Mouse (Mus musculus): ENCODE measurements around the gene Acp1.

The Acp1 gene

GRCm38 (mm10) chr12:30911261-30912047 lies at the start of gene Acp1, which contains the start of gene Sh3yl1:
Gene Acp1 (minus strand): TSS chr12:30911589.
Gene Sh3yl1 (plus strand): TSS chr12:30911668.
- peak; percentile 96 for DNase-seq (ENCODE audit: low spot score in 2 of 2)

- DNase-seq (ENCODE audit: low spot score in 2 of 2) = no peak
Measured at GRCm38 (mm10) chr12:30944197-30944596, 32.8 kb upstream of the Acp1 start.

DNA sequence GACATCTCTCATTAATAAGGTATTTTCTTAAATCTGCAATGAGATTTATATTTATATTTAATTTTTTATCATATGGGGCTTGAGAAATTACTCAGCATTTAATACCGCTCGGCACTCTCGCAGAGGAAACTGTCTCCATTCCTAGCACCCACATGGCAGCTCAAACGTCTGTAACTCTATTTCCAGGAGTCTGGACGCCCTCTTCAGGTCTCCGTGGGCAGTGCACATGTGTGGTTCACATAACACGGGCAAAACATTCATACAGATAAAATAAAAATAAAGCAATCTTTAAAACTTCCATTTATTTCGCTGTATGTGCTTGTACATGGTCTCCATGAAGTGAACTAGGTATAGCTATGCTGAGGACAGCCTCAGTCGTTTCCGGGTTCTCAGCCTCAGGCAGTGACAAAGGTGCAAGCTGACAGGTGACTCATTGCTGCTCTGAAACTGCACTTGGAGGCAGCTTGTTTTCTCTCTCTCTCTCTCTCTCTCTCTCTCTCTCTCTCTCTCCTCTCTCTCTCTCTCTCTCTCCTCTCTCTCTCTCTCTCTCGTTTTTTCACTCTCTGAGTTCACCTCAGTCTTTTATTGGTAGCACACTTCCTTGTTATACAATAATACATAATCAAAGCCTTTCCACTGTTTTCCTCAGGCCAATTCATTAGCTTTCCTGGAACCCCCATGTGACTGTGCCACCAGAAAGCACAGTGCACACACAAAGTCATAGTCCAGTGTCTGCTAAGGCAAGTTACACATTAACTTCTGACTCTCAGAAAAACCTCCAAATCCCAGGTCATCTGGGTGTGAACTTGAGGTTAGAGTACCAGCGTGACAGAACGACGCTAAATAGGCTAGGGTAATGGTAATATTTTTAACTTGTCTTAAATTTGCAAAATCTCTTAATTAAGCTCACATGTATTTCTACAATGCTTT lies 31.9 kb upstream of the Acp1 start:
- DNase-seq (ENCODE audit: low spot score in 2 of 2) = no peak

DNA sequence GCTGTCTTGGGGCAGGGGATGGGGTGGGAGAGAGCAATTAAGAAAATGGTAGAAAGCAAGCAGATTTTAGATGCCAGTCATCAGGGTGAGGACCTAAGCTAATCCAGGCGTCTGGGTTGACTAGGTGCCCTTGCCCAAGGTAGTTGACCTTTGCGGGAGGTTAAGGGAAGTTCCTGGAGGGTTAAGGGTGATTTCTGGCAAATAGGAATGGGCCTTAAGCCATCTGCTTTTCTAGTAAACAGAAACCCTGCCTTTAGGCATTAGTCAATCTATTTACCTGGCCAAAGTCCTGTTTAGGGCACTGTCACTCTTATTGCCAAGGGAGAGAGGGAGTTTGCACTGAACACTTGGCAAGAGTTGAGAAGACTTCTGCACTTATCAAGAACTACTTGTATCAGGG lies 25.5 kb upstream of the Acp1 start:
- DNase-seq (ENCODE audit: low spot score in 2 of 2) = no peak

DNA sequence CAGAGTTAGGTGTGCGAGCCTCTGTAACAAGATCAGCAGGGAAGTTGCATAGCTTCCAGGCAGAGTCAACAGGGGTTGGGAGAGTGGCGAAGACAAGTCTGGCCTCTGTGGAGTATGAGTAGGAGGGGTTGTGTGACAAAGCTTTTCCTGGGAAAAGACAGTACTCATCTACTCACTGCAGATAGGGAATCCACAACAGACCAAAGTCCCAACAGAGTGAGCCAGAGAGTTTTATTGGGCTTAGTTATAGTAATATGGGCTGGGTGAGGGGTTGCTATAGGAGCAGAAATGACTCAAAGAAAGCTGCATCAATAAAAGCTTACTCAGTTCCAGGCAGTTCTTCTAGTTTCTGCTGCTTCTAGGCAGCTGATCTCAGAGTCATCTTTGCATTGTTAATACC lies 21.9 kb upstream of the Acp1 start:
- no peak for DNase-seq (ENCODE audit: low spot score in 2 of 2)

GRCm38 (mm10) chr12:30928182-30928581 lies 16.8 kb upstream of the Acp1 start:
- DNase-seq (ENCODE audit: low spot score in 2 of 2) = no peak

DNA sequence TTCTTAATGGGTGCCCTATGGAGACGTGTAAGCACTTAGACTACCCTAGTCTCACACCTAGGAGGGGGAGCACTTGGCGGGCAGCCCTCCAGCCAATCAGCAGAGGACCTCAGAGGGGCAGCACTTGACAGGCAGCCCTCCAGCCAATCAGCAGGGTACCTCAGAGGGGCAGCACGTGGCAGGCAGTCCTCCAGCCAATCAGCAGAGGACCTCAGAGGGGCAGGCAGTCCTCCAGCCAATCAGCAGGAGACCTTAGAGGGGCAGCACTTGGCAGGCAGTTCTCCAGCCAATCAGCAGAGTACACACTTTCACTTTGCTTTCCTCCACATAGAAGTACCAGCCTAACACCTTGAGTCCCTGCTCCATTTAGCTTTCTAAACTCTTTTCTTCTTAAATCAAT lies 11.0 kb upstream of the Acp1 start:
- no peak for DNase-seq (ENCODE audit: low spot score in 2 of 2)

GRCm38 (mm10) chr12:30912840-30913239 lies 1.5 kb upstream of the Acp1 start:
- DNase-seq (ENCODE audit: low spot score in 2 of 2) = no peak

DNA sequence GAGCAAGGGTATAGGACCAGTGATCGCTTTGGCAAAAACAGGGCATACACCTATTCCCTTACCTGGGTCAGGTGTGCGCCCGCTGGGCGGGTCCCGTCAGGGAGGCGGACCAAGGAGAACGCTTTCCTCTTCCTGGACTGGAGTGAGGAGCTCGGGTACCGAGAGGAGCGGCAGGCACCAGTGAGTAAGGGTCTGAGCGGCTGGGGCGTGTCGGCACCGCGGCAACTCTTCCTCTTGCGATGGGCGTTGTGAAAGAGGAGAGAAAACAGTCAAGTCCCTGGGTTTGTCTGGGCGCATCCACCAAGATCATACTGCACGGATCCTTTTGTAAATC lies 626 bp upstream of the Acp1 start:
- DNase-seq (ENCODE audit: low spot score in 2 of 2) = peak; percentile 56 to 59

DNA sequence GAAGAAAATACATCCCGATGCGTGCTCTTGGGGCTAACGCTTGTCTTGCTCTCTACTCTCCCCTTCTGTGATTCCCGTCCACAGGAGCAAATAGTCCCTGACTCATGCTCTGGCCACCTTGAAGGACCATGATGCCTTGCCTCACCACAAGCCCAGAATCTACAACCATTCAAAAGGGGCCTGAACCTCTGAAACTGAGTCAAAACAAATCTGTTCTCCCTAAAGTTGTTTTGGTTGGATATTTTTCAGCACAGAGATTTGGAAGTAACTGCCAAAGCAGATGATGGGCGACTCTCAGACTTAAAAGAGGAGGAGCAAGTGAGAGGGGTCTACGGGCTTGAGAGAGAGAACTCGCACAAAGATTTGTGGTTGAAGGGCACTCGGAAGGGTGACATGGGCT lies 529 bp downstream of the Acp1 start:
- DNase-seq (ENCODE audit: low spot score in 2 of 2) = no peak

DNA sequence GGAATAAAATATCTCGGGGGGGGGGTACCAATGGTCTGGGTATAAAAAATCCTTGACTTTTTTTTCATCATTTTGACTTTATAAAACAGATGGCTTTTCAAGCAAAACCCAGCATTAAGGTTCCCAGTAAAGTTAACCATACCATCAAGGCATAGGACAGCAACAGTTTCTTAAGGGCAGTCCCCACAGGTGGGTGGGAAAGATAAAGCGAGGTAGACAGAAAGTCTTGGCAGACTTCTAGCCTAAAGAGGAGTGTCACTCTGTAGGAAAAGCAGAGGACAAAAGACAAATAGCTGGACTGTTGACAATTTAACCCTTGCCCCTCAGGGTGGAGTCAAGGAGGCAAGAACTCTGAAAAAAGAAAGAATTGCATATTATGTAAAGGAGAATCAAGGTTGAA lies 1.5 kb downstream of the Acp1 start:
- no peak for DNase-seq (ENCODE audit: low spot score in 2 of 2)

- no peak for DNase-seq (ENCODE audit: low spot score in 2 of 2)
Measured at GRCm38 (mm10) chr12:30908658-30909057, 2.7 kb downstream of the Acp1 start.

GRCm38 (mm10) chr12:30897039-30897438 lies 14.3 kb downstream of the Acp1 start:
- DNase-seq (ENCODE audit: low spot score in 2 of 2) = no peak

DNA sequence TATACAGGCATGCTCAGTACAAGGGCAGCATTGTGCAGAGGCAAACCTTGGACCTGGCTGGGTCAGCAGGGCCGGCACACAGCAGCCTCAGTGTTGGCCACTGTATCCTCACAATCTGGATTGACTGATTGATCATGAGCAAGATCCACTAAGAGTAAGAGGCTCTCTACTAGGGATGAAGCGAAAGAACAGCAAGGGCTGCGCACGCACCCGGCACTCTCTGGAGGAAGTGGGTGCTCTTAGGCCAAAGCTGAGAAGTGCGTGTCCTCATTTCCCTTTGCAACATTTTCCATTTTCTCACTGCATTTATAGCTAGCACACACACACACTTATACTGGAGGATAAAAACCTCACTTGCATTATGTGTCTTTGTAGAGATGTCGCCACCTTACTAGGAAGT lies 20.0 kb downstream of the Acp1 start:
- DNase-seq (ENCODE audit: low spot score in 2 of 2) = no peak

DNA sequence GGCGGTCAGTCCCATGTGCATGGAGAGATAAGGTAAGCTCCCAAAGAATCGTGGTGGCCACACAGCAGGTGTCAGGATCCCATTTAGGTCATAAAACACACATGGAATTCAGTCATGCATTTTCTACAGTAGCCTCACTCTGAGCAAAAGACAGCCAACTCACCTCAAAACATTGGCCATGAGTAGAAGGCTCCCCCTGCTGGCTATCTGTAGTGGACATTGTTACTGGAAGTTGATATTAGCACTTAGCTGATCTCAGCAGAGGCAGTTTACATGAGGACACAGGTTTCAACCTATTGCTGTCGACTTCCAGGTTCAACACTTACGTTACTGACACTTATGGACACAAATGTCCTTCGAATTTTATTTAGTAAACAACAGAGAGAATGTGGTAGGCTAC lies 21.3 kb downstream of the Acp1 start:
- peak; percentile 76 to 81 for DNase-seq (ENCODE audit: low spot score in 2 of 2)

DNA sequence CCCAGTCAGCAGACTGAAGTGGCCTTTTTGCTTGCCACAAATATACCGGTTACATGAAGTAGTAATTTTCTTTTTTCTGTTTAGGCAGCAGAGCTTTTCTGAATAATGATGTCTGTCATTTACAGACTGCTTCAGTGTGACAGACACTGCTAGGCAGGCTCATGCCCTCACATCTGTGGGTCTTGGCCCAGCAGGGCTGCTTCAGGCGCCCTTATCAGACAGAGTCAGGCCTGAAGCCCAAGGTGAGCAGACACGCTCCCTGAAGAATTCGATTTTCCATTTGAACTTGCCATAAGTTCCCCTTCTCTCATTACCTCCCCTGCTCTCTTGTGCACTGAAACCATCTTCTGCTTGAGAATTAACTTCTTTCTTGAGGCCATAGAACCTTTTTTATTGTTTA lies 23.4 kb downstream of the Acp1 start:
- no peak for DNase-seq (ENCODE audit: low spot score in 2 of 2)

DNA sequence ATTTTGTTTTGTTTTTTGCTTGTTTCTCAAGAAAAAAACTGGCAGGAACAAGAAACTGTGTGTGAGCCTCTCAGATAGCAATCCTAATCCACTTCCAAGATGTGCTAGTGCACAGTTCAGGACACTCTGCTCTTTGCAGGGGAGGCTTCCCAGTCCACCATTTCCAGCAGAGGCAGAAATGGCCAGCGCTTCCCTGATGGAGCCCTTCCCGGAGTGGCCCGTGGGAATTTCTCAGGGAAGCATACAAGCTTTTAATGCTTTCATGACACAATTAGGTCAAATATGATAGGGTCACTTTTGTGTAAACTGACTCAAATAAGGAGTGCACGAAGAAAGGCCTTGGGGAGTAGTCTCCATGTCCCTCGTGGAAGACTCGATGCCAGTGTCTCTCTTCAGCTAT lies 25.5 kb downstream of the Acp1 start:
- no peak for DNase-seq (ENCODE audit: low spot score in 2 of 2)

DNA sequence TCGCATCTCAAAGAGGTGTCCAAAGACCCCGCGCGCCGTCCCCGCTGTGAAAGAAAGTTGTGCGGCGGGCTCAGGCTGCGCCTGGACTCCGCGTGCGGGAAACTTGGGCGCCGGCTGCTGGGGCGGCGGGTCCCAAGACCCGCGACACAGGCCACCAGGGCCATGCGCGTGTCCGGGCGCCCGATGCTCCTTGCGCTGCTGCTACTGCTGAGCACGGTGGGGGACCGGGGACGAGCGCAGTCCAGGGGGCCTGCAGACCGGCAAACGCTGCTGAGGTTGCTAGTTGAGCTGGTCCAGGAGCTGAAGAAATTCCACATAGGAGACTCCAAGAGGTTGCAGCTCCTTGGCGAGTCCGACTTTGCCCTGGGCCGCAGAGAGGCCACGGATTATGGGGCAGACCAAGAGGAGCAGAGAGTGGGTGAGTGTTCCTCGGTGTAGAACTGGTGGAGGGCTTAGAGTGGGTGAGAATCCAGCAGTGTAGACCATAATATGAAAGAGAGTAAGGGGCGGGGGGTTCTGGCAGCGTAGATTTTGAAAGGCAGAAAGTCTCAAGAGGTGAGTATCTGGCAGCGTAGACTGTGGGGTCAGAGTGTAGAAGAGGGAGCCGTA lies 26.7 kb downstream of the Acp1 start:
- DNase-seq (ENCODE audit: low spot score in 2 of 2) = no peak

DNA sequence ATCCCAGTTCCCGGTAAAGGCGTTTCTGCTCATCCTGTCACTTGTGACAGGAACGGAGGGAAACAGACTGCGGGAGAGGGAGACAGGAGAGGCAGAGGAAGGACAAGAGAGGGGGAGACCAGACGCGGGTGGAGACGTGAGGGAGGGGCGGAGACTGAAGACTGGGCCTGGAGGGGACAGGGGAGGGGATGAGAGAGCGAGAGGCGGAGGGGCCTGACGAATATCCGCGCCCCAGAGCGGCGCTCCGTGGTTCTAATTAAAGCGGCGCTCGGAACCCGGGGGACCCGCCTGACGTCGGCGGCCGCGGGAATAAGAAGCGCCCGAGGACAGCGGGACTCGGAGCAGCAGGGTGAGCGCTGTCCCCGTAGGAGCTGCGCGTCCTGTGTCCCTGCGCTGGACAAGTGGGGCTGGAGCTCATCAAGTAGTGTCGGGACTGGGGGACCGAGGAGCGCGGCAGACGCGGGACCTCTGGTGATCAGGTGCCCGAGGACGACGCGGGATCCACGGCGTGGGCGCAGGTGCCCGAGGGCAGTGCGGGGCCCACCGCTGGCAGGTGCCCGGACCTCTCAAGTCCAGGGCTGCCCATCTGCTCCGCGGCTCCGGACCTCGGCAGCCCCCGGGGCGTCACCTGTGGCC lies 27.3 kb downstream of the Acp1 start, which contains the start of gene Alkal2:
Alkal2 (plus strand) TSS at position 337 of the 636 bp plus-strand sequence.
- DNase-seq (ENCODE audit: low spot score in 2 of 2) = peak; percentile 29 to 38

DNA sequence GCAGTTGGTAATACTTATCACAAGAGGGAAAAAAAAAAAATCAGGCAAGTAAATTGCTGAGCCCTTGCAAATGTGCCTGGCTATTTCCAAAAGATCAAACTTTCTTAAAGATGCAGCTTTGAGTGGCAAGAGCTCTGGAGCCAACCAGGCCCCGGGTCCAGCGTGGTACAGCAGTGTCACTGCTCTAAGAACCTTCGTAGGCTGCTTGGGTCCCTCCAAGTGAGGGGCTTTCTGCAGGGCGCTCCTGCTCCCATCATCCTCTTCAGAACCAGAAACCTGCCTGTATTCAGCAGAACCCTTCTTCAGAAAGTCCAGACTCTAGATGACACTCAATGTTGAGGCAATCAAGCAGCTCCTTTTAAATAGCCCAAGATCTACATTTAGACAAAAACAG lies 27.8 kb downstream of the Acp1 start:
- no peak for DNase-seq (ENCODE audit: low spot score in 2 of 2)

DNA sequence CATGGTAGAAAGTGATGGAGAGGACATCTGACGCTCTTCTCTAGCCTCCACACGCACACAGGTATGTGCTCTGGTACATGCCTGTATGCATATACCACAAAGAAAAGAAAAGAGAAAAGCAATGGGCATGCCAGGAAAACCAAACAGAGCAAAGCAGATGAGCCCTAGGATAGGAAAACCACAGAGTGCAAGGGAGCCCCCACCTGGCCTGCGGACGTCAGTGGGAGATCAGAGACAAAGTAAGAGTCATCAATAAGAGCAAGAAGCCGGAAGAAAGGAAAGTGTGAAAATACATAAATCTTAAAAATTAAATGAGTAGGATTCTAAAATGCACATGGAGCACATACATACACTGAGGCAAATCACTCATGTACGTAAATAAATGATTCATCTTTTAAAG lies 31.9 kb downstream of the Acp1 start:
- DNase-seq (ENCODE audit: low spot score in 2 of 2) = no peak

DNA sequence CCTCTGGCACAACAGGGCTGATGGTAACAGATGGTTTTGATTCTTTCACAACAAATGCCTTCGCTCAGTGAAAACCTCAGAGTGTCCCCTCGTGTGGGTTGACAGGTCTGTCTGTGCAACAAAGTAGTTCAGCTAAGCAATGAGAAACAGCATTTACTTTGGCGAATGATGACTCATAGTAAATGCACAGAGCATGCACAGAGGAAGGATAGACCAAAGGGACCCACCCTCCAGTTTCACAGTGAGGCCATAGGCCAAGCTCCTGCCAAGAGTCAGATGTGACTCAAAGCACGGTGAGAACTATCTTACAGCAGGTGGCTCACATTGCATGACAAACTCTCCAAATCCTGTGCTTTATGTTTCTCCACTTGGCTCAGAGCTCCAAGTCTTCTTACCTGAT lies 45.6 kb downstream of the Acp1 start:
- DNase-seq (ENCODE audit: low spot score in 2 of 2) = no peak
